Mouse (Mus musculus): ENCODE data around the gene Tas2r106.

The Tas2r106 gene

GRCm38 (mm10) chr6:131678786-131679185 lies at the start of gene Tas2r106:
Gene Tas2r106 (minus strand): TSS chr6:131678886.
- DNase-seq (ENCODE audit: low spot score in 2 of 2) = no peak

- DNase-seq (ENCODE audit: low spot score in 2 of 2) = no peak
These were observed 34.1 kb upstream of the Tas2r106 start for GRCm38 (mm10) chr6:131712803-131713202.

DNA sequence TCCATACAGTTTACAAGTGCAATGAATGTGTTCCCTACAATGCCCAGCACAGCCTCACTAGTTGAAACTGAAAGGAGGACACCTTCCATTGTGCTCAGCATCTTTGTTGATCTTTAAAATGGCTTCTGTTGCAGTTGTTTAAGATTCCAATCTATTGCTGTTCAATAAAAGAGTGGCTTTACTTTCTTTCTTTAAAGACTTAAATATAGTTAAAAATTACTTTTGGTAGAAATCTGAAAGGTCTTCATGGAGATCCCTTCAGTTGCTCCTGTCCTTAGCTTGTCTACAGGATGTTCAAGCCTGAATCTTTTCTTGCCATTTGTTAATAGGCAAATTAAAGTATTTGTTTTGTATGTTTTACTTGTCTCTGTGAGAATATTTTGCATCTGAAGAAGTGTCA lies 11.3 kb upstream of the Tas2r106 start, which contains the start of gene Tas2r114:
TSS of gene Tas2r114 (minus strand) at position 101 of the 400 bp plus-strand sequence.
- no peak for DNase-seq (ENCODE audit: low spot score in 2 of 2)

GRCm38 (mm10) chr6:131687395-131687794 lies 8.7 kb upstream of the Tas2r106 start, which contains the start of gene Tas2r105:
Gene Tas2r105 (minus strand): TSS chr6:131687495.
- no peak for DNase-seq (ENCODE audit: low spot score in 2 of 2)

DNA sequence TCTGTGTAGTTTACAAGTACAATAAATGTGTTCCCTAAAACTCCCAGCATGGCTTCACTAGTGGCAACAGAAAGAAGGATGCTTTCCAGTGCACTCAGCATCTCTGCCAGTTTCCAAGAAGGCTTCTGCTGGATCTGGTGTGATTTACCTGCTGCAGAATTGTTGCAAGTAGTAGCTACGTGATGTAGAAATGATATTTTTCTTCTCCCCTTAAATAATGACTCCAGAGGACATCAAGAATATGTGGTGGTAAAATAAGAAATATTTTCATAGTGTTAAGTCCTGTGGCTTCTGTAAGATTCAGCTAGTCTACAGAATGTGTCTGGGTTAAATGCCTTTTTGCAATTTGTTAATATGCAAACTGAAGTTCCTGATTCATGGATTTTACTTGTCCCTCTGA lies 7.0 kb upstream of the Tas2r106 start, which contains the start of gene Tas2r104:
TSS of gene Tas2r104 (minus strand) at position 101 of the 400 bp plus-strand sequence.
- DNase-seq (ENCODE audit: low spot score in 2 of 2) = no peak

- DNase-seq (ENCODE audit: low spot score in 2 of 2) = no peak
These were observed 18.6 kb downstream of the Tas2r106 start, which contains the start of gene Tas2r107 for GRCm38 (mm10) chr6:131660049-131660448. Gene Tas2r107 (minus strand): TSS chr6:131660149.

GRCm38 (mm10) chr6:131630812-131631211 lies 47.9 kb downstream of the Tas2r106 start, which contains the start of gene Tas2r130:
Gene Tas2r130 (minus strand): TSS chr6:131630912.
- DNase-seq (ENCODE audit: low spot score in 2 of 2) = no peak

Measured in frontal cortex, postnatal 14 days (tissue).